Mouse (Mus musculus) layer of hippocampus, adult 18-20 months (tissue): ENCODE data around the gene Eefsec. TPM values are rescaled to one million over a fixed set of nuclear protein-coding genes. Genes with fewer than 3 reads are reported as not detected.
A peak's percentile ranks its signal among the peaks of the same experiment; 100 is the strongest.

ENCODE experiments used
- DNase-seq, 2 experiments: peaks; one replicate each; pipeline ENCODE4 v3.0.0; 2022; ENCODE audit warnings: low spot score in 2 of 2
- total RNA-seq, 2 experiments: library from RNA; stranded (reverse); gene quantifications; 2 replicates each; pipeline ENCODE4 v1.2.3; 2021

Gene Eefsec
- total RNA-seq, 2 experiments from 2014 or later: 21.9 to 24.7 TPM

DNA sequence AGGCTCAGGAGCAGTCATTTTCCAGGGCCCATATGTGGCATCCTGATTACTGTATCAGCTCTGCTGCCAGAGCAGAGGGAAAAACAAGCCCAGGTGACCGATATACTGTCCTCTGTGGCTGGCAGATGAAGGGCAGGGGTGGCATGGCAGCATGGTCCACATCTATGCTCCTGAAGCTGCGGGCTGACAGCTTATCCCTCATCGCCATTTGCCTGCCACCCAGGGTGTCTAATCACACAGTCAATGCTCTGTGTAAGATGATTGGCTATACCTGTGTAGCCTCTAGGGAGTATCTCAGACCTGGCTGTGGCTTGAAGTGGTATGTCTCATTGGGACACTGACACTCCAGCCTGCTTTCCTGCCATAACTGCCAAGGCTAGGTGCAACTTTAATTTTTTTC is 180.3 kb downstream of the Eefsec start:
- DNase-seq: no peak

DNA sequence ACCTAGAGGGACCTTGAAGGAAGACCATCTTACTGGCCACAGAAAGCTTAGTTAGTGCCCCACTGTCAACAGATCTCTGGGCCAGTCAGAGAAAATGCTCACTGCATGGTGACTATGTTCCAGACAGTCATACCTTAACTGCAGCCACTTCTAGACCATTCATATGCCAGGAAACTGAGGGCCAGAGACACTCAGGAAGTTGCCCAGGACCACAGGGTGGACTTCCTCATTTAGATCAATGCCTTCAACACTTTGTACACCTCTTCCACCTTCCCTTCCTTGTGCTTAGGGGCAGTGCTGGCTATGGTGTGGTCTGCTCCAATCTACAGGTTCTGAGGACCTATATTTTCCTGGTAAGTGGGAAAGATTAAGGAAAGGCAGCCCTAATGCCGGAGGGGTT is 181.0 kb downstream of the Eefsec start:
- DNase-seq: no peak

DNA sequence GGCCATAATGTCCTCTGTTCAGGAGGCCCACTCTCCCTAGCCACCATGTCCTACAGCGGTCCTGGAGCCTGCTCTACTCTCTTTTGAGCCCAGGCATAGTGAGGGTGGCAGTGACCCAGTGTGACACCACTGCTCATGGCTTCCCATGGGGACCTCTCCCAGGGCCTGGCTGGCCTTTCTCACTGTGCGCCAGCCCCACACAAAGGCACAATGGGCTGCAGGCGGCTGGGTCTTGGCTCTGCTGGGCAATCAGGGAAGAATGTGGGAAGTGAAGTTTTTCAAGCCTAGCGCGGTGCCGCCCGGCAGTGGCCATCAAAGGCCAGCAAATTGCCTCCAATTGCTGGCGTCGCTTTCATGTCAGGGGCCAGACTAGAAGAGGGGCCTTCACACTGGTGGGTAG is 184.2 kb downstream of the Eefsec start:
- peak in 1 of 2 experiments; percentile 15 for DNase-seq

DNA sequence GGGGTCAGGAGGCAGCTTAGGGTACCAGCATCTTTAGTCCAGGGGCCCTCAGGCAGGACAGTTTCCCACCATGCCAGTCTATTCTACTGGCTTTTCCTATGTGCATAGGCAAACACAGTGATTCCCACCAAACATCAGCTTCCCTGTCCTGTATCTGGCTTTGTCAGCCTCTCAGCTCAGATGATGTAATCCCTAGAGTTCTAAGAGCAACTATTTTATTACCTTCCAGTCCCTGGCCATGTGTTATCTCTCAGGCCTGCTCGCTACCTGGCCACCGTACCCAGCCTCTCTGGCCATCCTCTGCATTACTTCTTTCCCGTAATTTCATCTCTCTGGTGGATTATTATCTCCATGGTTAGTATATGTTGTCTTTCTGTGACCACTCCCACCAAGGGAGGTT is 185.7 kb downstream of the Eefsec start:
- DNase-seq: no peak

DNA sequence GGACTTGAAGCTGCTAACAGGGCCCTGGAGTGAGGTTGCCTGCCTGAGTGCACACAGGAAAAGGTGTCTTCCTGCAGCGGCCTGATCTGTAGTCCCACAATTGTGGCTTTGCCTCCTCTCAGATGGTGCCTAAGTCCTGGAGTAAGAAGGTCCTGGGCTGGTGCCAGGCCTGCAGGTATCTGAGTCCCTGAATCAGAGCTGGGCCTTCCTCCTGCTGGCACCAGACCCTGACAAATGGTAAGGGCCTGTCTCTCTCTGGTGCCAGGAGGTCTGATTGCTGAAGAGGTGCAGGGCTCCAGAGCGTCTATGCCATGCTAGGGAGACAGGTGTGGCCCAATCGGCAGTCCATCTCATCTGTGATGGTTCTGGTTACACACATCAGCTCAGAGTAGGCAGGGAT is 186.7 kb downstream of the Eefsec start:
- DNase-seq: no peak

DNA sequence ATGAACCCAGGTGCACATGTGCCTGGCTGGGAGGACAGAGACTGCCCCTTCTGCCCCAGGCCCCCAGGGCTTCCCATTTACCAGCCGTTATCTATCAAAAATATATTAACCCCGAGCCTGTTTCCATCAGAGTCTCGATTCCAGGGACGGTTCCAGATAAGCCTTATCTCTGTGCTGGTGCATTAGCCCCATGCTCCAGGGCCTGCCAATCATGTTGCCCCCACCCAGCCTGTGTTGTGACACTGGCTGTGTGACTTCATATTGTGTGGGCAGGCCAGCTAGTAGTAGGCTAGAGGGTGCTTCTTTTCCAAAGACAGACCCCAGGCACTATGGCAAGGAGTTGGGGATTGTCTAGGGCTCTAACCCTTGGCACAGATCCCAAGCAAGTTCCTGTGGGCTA is 190.9 kb downstream of the Eefsec start:
- no peak for DNase-seq

DNA sequence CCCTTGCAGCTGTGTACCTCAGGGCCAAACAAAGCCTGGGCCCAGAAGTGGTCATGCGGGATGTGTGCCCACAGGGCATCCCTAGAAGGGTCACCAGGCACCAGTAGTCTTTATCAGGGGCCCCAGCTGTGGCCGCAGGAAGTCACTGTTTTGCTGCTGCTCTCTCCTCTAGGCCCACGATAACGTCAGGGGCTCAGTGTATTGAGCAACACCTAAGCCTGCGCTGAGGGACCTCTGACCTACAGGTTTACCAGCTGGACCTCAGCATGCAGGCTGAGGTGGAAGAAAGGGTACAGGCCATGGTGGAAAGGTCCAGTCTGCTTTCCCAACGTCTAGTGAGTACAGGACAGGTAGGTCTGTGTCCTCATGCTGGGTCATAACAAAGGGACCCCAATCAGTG is 192.3 kb downstream of the Eefsec start:
- no peak for DNase-seq

DNA sequence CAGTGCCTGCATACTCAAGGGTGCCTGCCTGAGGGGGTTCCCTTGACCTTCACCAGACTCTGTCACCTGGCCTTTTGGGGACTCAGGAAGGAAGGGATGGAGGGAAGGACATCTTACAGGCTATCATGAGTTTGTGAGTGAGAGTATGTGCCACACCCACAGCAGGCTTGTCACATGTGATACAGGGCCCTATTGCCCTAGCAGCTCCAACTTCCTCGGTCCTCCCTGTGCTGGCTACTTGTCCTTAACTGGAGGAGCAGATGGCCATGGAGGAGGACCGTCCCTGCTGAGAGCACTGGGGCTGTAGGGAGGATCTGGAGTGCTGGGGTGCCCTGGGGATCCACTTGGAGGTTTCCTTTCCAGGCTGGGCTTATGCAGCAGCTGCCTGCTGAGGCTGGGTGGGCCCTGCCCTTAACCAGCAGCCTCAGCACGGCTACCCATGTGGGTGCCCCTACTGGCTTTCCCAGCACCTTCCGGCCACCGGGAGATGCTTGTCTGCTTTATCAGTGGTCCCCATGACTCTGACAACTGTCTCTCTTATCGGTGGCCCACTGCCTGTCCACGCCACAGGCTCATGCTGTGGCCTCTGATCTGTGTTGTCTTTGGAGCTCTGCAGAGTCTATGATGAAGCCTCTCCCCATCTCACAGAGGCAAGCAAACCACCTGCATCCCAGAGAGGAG is 194.4 kb downstream of the Eefsec start:
- DNase-seq: no peak

DNA sequence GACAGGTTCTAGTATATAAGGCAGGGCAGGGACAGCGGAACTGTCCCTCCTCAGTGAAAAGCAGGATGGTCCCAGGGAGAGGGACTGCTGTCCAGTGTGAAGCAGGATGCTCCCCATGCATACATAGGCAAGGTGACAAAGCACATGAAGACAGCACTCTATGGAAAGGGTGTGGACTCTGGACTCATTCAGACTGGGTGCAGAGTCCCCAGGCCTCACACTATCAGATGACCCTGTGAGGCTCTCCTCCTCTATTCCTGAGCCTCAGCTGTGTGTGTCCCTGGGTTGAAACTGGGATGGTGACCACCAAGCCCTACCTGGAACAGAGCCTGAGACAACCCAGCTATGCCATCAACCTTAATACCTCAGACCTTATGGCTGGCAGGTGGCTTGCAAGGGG is 194.9 kb downstream of the Eefsec start:
- no peak for DNase-seq

DNA sequence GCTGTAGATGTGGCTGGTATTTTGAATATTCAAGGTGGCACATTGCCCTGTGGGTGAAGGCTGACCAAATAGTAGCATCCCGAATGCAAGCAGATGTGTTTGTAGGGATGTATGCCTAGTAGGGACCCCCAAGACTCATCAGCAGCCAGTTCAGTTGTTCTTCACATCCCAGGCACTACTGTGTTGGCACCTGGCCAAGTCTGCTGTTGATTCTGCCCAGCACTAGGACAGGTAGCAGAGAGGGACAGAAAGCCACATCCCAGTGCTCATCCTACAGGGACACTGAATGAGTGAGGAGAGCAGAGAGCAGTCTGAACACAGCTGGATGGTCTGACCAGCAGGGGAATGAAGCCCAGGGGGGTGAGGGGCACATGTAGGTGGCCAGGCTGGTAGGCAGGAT is 197.1 kb downstream of the Eefsec start:
- DNase-seq: no peak

DNA sequence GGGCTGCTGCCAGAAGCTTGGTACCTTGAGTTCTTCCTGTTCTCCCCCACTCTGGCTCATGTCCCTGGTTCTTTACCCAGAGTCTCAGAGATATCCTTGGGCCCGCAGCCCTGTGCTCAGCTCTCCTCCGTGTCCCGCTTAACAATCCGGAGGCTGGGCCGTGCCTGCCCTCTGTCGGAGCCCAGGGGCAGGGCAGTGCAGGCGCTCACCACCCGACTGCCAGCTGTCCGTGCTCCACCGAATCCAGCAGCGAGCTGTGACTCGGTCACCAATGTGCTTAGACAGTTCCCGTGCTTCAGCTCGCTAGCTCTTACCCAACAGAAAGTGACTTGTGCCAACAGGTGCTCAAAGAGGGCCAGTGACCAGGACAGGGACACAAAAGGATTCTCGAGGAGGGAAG is 203.7 kb downstream of the Eefsec start:
- peak in 1 of 2 experiments; percentile 30 for DNase-seq

DNA sequence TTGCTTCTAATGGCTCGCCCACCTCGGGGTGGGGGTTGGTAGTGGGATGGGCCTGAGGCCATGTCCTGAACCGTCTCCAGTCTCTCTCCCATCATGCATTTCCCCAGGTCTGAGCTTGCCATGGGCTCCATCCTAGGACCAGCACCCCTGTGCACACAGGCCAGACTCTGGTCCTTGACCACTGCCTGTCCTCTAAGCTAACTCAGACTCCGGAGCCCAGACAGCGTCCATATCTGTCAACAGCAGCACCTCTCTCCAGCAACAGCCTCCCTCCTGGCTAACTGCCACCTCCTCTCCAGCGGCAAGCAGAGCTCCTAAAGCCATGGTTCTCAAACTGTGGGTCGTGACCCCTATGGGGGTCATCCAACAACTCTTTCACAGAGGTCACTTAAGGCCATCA is 209.8 kb downstream of the Eefsec start:
- DNase-seq: no peak

DNA sequence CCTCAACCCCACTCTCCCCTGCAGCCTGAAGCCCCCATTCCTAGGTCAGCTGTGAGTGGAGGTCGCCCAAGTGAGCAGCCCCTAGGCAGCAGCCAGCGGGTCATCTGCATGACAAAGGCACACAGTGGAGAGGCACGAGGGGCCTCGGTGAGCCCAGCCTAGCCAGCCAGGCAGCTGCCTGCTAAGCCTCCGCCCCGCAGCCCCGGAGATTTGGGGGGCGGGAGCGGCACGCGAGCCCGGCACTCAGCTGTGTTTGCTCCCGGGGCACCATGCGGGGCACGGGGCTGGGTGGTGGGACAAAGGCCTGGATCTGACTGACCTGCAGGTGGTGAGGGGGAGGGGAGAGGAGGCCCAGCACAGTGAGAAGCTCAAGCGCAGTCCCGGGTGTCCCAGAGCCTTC is 210.4 kb downstream of the Eefsec start:
- DNase-seq: no peak

DNA sequence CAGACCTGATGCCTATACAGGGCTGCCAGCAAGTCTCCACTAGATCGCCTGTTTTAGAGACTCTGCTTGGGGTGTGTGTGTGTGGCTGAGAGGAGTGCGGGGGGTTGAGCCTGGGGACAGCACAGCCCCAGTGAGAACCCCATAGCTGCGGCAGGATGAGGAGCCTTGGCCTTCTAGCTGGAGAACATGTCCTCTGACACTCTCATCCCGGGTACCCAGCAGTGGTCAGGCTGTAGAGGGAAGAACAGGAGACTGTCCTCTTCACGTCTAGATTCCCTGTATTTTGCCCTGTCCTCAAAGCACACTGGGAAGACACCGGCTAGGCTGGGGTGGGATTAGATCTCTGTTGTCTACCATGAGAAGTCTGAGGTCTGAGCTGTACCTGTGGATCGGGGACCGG is 210.9 kb downstream of the Eefsec start:
- no peak for DNase-seq

DNA sequence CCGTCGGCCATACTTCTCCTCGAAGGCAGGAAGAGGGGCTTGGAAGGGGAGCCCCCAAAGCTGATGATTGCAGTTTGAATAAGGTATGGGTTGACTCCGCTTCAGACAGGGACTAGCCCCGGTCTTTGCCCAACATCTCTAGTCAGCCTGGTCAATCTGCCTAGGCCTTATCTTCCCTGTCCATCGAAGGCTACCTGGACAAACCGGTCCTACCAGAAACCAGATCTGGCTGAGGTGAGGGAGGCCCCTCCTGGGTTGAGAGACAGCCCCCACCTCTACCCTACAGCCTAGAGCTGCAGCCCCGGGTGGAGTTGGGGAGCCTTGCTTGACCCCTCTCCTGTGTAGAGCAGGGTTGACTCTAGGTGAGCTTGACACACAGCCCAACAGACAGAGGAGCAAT is 212.3 kb downstream of the Eefsec start:
- DNase-seq: no peak

DNA sequence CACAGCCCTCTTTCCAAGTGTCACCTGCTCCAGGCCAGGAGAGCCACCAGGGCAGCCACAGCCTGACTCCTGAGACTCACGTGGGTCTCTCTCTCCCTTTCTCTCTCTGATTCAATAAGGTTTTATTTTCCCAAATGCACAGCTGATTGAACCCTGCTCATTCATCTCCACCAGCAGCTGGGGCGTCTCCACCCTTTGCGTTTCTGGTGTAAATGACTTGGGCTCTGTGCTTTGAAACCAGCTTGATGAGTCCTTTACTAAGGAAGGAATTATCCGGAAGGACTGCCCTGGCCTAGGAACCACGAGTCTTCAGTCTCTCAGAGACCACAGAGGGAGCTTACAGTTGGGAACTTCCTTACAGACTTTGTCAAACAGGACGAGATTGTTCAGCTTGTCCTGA is 214.1 kb downstream of the Eefsec start:
- no peak for DNase-seq

DNA sequence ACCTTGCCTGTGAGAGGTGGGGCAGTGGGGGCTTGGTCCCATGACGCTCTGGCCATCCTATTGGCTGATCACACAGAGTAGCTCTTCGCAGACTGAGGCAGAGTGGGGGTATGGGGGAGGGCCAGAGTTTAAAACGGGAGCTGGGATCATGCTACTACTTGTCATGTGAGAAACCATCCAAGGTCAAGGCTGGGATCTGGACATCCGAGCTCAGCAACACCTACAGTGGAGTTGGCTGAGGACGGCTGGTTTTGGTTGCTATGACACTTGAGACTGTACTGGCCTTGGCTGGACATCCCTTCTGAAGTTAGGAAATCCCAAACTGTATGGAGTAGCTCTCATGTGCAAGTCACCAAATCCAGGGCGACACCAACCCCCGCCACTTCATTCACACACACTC is 214.5 kb downstream of the Eefsec start:
- DNase-seq: no peak

DNA sequence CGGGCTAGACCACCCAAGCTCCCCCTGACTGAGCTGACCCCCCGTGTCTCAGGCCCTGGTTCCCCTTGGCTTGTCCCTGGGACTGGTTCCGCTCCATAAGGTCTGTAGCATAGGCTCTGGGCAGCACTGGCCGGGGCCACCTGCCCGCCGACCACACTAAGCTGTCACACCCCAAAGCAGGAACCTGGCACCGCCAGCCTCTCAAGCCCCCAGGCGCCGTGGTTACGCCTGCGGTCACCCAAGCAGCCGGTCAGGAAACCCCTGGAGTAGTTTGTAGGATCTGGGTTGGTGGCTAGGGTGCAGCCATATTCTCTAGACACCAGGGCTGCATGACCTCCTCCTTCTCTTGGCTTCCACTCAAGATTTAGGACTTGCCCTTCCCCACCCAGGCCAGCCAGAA is 217.1 kb downstream of the Eefsec start:
- no peak for DNase-seq

DNA sequence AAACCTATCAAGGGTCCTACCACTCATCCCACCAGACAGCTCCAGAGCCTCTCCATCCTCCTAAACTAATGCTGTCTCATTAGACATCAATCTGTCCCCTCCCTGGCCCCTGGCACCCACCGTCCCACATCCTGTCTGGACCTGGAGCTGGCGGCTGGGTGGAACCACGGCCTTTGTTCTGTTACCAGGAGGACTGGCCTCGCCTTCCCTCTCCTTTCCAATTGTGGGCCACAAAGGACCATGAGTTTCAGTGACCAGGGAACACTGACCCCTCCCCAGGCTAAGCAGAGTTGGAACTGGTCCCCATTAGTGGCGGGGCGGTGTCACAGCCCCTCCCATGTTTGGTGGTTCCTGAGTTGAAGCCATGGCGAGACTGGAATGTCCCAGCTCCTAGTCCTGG is 218.8 kb downstream of the Eefsec start:
- no peak for DNase-seq

DNA sequence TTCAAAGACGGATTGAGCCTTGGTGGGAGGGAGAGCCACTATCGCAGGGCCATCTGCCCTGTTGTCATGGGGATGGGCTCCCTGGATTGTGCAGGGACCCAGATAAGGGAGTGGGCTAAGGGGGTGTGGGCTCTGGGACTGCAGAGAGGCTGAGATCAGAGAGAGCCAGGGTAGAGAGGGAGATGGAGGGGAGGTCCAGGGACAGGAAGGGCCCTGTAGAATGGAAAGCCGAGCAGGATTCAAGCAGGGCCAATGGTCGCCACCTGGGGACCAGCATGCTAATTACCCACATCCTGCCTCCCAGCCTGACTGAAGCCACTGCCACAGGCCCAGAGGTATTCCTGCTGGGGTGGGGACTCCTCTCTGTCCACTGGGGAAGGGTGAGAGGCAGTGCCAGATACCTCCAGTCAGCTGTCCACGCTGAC is 219.8 kb downstream of the Eefsec start:
- no peak for DNase-seq

DNA sequence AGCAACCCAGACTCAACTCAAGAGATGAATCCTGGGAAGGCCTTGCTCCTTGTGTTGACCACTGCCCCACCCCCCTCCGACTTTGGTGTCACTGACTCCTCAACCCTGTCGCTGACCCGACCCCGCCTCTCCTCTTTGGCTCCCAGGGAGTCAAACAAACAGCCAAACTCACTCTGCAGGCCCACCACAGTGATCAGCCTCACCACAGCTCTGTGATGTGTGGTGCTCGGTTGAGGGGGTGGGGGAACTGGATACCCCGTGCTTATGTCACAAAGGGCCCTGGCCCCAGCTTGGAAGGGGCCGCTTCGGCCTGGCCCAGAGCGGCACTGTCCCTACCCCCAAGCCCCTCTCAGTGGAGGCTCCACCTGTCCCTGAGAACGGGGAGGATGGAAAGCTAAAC is 224.4 kb downstream of the Eefsec start, which contains the start of gene Dnajb8:
Gene Dnajb8, plus strand, starts transcription at position 301 of the 400 bp plus-strand sequence.
- no peak for DNase-seq

DNA sequence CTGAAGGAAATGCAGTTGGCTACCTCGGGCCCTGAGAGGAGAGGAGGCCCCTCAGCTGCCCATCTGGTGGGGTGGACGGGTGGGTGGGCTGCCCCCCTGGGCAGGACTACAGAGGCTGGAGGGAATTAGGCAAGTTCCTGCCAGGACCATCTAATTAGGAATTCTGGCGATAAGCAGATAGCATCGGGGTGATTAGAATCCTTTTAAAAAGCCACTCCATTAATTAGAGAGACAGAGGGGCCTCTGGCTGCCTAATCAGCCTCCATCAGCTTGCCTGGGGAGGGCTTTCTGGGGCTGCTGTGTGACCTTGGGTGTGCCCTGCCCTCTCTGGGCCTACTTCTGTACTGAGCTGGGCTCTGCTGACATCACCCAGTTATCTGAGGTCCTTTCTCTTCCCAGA is 227.2 kb downstream of the Eefsec start:
- DNase-seq: no peak

DNA sequence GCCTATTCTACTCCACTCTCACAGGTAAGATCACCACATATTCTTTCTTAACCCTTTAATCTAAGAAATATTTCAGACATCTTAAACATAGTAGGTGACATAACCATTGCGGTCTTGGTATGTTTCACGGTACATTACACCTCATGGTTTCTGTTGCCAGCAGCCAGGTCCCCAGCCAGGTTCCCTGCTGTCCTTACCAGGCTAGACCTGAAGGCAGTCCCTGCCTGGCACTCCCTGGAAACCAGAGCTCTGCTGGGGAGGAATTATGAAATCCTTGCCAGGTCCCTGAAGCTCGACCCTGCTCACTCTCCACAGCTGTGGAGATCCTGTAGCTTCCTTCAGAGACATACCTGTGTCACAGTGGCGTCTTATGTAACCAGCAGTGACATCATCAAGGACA is 230.1 kb downstream of the Eefsec start:
- no peak for DNase-seq

DNA sequence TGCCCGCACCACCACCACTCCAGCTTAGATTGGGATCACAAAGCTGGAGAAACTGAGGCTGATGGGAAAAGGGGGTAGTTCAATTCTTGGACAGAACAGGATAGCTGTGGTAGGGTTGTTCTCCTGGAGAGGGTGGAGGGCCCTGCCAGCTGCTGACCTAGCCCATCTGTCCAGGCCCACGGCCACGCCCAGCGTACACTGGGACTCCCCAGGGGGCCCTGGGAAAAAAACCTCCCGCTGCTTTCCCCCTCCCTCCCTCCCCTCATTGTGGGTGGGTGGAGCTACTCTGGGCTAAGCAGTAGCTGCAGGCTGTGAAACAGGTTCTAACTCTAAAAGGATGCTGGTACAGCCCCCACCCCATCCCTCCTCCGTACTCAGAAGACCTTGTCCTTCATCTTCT is 230.5 kb downstream of the Eefsec start:
- DNase-seq: no peak
